Mouse (Mus musculus): ENCODE results near the gene Rab15. TPM values are rescaled to one million over a fixed set of nuclear protein-coding genes. Genes with fewer than 3 reads are reported as not detected.
A peak's percentile ranks its signal among the peaks of the same experiment; 100 is the strongest.

The Rab15 gene
- total and polyA plus RNA-seq, 3 experiments = 2.7 to 22.7 TPM; not detected in 1

DNA sequence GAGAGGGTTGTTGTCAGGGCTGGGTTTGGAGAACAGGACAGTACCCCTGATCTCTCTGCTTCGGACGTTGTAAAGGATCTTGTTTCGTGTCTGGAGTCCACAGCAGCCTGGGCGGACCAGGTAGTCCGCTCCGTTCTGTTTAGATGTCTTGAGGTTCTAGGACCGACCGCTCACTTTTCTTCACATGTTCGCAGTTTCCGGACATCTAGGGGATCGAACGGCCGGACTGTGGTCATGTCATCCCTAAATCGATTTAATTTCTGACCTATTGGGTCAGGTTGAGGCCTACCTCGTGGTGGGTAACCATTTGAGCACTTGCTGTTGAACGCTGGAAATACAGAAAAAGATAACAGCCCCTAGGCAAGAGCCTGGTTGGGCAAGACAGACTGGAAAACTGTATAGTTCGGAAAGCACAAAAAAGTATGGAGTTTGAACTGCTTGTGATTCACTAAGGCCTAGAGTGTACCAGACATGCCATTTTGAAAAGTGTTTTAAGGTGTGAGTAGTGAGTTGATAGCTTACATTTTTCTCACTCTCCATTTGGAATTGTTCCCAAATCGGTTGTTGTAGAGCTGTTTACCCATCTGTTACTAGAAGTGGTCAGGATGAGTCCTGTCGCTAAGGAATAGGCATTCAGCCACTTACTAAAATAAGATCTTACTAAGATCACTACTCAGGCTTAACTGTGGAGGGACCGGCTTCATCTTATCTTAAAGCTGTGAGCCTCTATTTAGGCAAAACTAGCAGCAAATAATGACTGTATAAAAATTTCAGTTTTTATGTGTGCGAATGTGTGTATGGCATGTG is 15.3 kb upstream of the Rab15 start (continued):
- no peak; the same call in 1 of the 2 replicates for TF ChIP-seq MAZ (IDR thresholded peaks at IDR 0.05; ENCODE audit: low read depth, low read length)
- TF ChIP-seq EP300 (IDR thresholded peaks at IDR 0.05; ENCODE audit: low read depth in 1 of 2, low read length in 2 of 2) = no peak; a peak in 1 of 4 replicates
- no peak for TF ChIP-seq GABPA (IDR thresholded peaks at IDR 0.05; ENCODE audit: low read depth, low read length)

DNA sequence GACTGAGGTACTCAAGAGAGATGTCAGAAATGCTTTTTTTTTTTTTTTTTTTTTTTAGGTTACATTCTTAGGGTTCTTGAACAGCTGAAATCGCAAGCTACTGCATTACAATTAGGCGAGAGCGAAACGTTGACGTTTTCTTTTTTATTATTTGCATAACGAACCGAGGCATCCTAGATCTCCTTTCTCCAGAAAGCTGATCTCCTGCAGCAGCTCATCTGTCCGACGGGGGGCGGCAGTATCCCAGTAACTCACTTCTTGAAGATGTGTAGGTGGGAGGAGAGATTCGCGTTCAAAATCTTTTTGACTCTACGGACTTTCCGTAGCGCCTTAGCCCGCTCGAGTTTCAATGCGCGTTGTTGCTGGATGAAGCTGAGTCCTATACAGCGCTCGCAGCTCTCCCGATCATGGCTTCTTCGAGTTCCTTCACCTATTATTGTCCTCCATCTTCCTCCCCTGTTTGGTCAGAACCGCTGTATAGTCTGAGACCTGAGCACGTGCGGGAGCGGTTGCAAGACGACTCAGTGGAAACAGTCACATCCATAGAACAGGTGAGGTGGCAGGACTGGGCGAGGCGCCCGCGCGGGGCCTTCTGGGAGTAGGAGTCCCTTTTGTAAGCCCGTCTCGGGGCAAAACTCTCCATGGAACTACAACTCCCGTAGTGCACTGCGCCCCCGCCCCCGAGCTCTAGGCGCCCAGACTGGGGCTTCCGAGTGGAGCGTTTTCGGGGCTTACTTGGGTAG is 14.6 kb upstream of the Rab15 start:
- H3K4me1 ChIP-seq (ENCODE audit: control insufficient read depth in 1 of 2, insufficient read depth in 2 of 2, low read length in 2 of 2) = peaks cover 5 to 9% of the 10 kb centered on the region in 2 experiments
- peak overlapping the region; percentile 71 to 91 for H3K4me3 ChIP-seq (ENCODE audit: control insufficient read depth in 1 of 2, insufficient read depth in 1 of 2, low read depth in 2 of 2, low read length in 2 of 2)
- H3K27me3 ChIP-seq (ENCODE audit: control insufficient read depth in 1 of 2, insufficient read depth in 2 of 2, low read length in 2 of 2) = no peaks in the 10 kb centered on the region
- DNase-seq (ENCODE audit: low read depth, low spot score) = peak; percentile 98
- peaks cover 0 to 14% of the 10 kb centered on the region in 2 experiments; a peak in 2 of 4 replicates for H3K36me3 ChIP-seq (ENCODE audit: control insufficient read depth in 1 of 2, insufficient read depth in 2 of 2, low read length in 2 of 2)
- peaks cover 11% of the 10 kb centered on the region for H3K79me2 ChIP-seq (ENCODE audit: control insufficient read depth, insufficient read depth, low read length, poor library complexity)
- no peaks in the 10 kb centered on the region for H3K9me3 ChIP-seq (replicated peaks; ENCODE audit: insufficient read depth, low read length)
- H3K27ac ChIP-seq (ENCODE audit: control insufficient read depth, low read depth, low read length) = peak overlapping the region; percentile 87
- H3K9ac ChIP-seq (ENCODE audit: control insufficient read depth, low read depth, low read length, poor library complexity, severe bottlenecking) = peak overlapping the region; percentile 91
- TF ChIP-seq ZNF384 (IDR thresholded peaks at IDR 0.05; ENCODE audit: low read depth, low read length) (peak; percentile 79), USF2 (IDR thresholded peaks at IDR 0.05; ENCODE audit: borderline replicate concordance in 1 of 2, insufficient read depth in 1 of 2, low read depth in 1 of 2, low read length in 2 of 2) (no peak), ZMIZ1 (IDR thresholded peaks at IDR 0.05; ENCODE audit: low read depth, low read length) (0 out of 2 replicates have a peak, but pooled peaks have one; percentile 44), USF1 (IDR thresholded peaks at IDR 0.05; ENCODE audit: low read depth, low read length) (no peak), TAL1 (IDR thresholded peaks at IDR 0.05; ENCODE audit: low read length) (no peak), BHLHE40 (IDR thresholded peaks at IDR 0.05; ENCODE audit: borderline replicate concordance, low read depth, low read length) (peak; percentile 78), EP300 (IDR thresholded peaks at IDR 0.05; ENCODE audit: low read depth in 1 of 2, low read length in 2 of 2) (peak; percentile 30 to 35; a peak in 2 of 4 replicates), UBTF (IDR thresholded peaks at IDR 0.05; ENCODE audit: borderline replicate concordance, insufficient read depth, low read depth, low read length) (no peak), GATA1 (IDR thresholded peaks at IDR 0.05; ENCODE audit: low read depth, low read length) (no peak), MYC (IDR thresholded peaks at IDR 0.05; ENCODE audit: low read depth, low read length) (peak; percentile 97), TCF12 (IDR thresholded peaks at IDR 0.05; ENCODE audit: low read depth, low read length) (peak; percentile 42; the same call in 1 of the 2 replicates), MAZ (IDR thresholded peaks at IDR 0.05; ENCODE audit: low read depth, low read length) (peak; percentile 53; the same call in 1 of the 2 replicates), ETS1 (IDR thresholded peaks at IDR 0.05; ENCODE audit: low read depth, low read length) (no peak; the same call in 1 of the 2 replicates), RCOR1 (IDR thresholded peaks at IDR 0.05; ENCODE audit: low read depth, low read length) (no peak), CHD1 (IDR thresholded peaks at IDR 0.05; ENCODE audit: low read depth, low read length) (no peak), GABPA (IDR thresholded peaks at IDR 0.05; ENCODE audit: low read depth, low read length) (no peak), CHD2 (IDR thresholded peaks at IDR 0.05; ENCODE audit: low read length) (no peak), JUND (IDR thresholded peaks at IDR 0.05; ENCODE audit: low read depth, low read length) (no peak), MXI1 (IDR thresholded peaks at IDR 0.05; ENCODE audit: low read depth, low read length) (peak; percentile 91), NELFE (IDR thresholded peaks at IDR 0.05; ENCODE audit: low read depth, low read length) (peak; percentile 66; the same call in 1 of the 2 replicates), MEF2A (IDR thresholded peaks at IDR 0.05; ENCODE audit: extremely low read depth, insufficient replicate concordance, low read depth, low read length, poor library complexity, severe bottlenecking) (no peak), E2F4 (IDR thresholded peaks at IDR 0.05; ENCODE audit: borderline replicate concordance, low read depth, low read length) (no peak), ZC3H11A (IDR thresholded peaks at IDR 0.05; ENCODE audit: low read depth, low read length) (peak; percentile 76), MYB (IDR thresholded peaks at IDR 0.05; ENCODE audit: low read depth, low read length) (0 out of 2 replicates have a peak, but pooled peaks have one; percentile 18), SMC3 (IDR thresholded peaks at IDR 0.05; ENCODE audit: low read depth, low read length) (peak; percentile 83), HCFC1 (IDR thresholded peaks at IDR 0.05; ENCODE audit: low read depth, low read length) (peak; percentile 92), ELF1 (IDR thresholded peaks at IDR 0.05; ENCODE audit: low read depth, low read length) (peak; percentile 55; the same call in 1 of the 2 replicates), NRF1 (IDR thresholded peaks at IDR 0.05; ENCODE audit: insufficient read depth, low read depth, low read length, poor library complexity, severe bottlenecking) (no peak; the same call in 1 of the 2 replicates), CTCF (IDR thresholded peaks at IDR 0.05 in 2 of 3, conservative IDR thresholded peaks at IDR 0.05 in 1 of 3; ENCODE audit: control insufficient read depth in 1 of 3, insufficient read depth in 1 of 3, low read depth in 2 of 3, low read length in 3 of 3, poor library complexity in 1 of 3, severe bottlenecking in 1 of 3) (peak; percentile 63 to 92 (median 79))
